Mouse (Mus musculus): ENCODE data around the gene Cacnb2.

- TF ChIP-seq EP300 (IDR thresholded peaks at IDR 0.05; ENCODE audit: low read depth) (no peak), CTCF (IDR thresholded peaks at IDR 0.05; ENCODE audit: low read depth) (no peak)
Measured at GRCm38 (mm10) chr2:14656673-14657072, 53.8 kb downstream of the Cacnb2 start.
